Mouse (Mus musculus) ovary, postnatal 14 days (tissue): ENCODE results near the gene Kif13a.

Experiments used
- DNase-seq: peaks from one replicate; pipeline ENCODE4 v3.0.0; 2022; ENCODE audit warnings: low spot score

The Kif13a gene

DNA sequence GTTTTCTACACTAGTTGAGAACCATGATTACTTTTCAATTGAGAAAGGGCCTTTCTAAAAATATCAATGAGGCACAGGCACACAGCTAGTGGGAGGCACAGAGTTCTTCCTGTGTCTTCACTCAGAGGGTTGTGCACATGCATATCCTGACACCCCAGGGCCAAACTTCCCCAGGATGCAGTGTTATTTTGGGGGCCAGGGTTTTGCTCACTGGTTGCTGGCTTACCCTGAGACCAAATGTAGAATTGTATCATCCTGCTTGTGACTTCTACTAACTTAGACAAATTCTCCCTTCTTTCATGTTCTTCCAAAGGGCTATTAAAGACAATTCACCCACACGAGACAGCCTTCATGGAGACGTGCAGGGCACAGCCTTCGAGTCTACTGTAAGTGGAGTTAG lies 45.7 kb downstream of the Kif13a start:
- no peak for DNase-seq

DNA sequence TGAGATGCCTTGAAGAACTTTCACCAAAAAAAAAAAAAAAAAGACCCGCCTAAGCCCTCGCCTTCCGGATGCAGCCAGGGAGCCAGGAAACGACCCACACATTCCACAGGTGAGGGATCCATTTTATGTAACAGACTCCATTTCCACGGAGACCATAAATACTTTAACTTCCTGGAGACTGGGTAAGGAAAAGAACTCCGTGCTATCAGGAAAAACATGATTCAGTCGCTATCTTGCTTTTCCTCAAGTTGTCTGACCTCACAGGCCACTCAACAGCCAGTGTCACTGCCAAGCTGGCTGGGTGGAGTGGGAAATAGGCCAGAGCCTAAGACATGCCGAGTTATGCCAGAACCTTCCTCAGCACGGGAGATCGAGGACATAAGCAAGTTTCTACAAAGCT lies 46.3 kb downstream of the Kif13a start:
- DNase-seq: peak; percentile 7

DNA sequence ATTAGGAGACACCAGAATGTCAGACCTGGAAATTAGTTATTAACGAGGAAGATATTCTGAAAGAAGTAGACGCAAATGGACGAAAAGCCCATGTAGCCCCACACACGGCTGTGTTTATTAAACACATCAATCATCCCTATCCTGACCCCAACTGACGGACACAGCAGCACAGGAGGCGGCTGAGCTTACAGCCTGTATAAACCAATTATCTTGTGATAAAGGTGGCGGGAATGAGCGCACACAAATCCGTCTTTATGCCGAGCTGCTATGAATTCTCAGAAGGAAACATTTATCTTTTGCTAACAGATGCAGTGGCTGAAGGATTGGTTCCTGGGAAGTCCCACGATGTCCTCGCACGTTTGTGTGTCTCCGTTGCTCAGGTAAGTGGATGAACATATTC lies 48.9 kb downstream of the Kif13a start:
- no peak for DNase-seq

DNA sequence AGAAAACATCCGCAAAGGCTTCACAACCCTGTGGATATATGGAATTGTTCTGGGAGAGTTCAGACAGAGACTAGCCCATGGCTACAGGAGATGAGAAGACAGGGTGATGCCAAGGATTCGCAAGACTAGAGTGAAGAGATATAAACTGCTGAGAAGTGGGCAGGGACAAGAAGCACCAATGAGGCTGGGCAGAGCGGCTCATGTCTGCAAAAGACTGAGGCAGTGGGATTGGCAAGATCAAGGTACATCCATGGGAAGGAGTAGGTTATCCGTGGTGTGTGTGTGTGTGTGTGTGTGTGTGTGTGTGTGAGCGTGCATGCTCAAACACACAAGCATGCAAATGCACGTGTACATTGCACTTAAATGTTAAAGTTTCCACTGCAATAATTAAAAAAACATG lies 49.4 kb downstream of the Kif13a start:
- DNase-seq: no peak

DNA sequence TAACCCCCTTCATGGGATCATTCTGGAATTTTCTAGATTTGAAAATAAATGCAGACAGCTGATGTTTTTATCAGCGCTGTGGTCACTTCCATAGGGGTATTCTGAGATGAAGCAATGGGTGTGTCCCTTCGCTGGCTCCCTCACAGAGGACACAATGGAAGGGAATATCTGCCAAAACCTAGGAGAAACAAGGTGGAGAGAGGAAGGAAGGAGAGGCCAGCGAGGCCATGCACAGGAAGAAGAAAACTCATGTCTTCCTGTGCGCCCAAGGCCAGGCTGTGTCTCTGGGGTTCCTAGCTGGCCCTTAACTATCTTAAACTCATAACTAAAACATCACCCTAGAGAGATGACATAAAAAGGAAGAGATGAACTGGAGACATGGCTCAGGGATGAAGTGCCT lies 52.6 kb downstream of the Kif13a start:
- no peak for DNase-seq

DNA sequence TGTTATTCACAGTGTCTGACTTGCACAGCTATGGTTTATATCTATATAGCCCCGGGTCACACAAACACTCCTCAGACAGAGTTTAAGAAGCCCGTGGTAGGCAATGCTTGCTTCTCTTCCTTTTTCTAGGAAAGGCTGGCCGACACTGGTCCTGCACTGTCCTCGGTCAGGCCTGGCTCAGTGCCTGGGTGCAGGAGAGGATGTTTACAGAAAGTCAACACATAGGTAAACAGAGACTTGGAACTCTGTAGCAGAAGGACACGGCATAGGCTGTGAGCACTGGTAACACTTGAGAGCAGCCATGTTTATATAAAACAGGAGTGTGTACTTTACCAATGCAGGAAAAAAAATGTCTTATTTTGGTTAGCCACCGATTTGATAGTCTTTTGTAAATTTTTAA lies 54.3 kb downstream of the Kif13a start:
- no peak for DNase-seq

DNA sequence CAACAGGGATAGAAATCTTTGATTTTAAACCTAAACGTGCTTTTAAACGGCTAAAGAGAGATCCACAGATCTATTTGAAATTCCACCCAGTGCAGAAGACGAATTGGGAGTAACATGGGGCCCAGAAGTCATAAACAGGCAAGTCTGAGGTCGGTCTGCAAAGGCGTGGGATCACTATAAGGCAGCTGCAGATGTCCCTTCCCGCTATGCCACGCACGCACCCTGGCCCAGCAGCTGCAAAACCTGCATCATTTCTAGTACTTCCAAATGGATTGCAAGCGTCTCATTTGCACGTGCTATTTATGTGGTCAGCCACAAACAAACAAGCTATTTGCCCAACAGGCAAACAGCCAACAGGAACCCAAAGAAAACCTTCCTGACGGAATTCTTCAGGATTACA lies 56.9 kb downstream of the Kif13a start:
- no peak for DNase-seq

DNA sequence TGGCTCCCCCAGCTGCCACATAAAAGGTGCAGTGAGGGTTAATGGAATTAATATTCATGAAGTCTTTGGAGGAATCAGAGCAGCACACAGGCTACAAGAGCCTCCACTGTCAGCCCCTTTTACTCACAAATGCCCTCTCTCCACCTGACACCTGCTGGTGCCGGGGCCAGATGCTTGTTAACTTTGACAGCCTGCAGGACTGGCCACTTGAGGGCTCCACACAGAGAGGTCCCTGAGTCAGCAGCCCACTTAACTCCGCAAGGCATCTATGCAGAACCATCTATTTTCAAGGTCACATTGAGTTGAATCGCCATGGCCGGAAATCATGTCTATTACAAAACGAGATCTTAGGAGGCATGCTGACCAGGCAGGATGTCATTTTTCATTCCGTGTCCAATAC lies 57.5 kb downstream of the Kif13a start:
- DNase-seq: no peak

DNA sequence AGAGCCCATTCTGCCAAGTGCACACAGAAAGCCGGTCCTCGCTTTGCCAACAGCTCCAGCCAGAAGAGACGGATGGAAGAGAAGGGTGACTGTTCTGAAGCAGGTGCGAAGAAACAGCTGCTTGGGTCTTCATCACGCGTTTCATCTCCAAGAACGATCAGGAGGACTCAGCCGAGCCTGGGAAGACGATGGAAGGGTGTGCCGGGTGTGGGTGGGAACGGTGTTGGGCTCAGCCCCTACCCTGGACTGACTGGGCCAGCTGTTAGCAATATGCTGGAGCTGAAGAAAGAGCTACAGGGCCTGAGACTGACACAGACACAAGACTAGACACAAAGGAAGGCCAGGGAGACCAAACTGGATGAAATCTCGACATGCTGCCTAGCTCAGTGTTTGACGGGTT lies 60.2 kb downstream of the Kif13a start:
- DNase-seq: no peak

DNA sequence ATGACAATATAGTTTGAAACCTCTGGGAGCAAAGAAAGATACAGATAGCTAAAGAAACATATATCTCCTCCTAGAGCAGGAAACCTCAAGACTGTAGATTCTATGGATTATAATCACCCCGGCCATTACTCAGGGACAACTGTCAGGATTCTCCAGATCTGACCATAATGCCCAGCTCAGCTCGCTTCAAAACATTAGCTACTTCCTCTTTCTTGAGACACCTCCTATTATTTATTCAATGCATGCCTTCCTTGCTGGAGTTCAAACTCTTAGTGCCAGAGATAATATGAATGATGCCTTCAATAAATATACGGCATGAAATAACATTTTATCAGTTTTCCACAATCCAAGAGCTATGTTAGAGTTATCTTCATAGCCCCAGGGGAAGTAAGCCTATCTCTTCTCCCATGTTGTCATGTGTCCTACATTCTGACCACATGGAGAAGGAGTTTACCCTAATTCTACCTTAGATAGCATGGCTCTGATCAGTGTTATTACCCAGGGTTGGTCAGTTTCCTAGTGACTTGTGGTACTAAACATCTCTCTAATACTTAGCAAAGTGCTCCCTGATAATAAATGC lies 66.4 kb downstream of the Kif13a start:
- DNase-seq: no peak

DNA sequence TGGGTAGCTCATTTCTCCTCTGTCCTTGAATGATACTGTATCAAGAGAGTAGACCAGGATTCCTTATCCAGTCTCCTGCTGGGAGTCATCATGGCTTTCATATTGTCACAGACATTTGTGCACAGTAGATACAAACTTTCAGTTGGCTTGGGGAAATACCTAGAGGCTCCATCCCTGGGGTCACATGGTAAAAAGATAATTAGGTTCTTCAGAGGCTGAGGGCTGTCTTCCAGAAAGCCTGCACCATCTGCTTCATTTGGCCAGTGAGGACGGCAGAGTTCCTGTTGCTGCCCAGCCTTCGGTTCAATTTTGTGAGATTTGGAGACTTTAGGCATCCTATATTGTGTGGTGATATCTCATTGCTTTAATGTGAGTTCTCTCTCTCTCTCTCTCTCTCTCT lies 69.8 kb downstream of the Kif13a start:
- DNase-seq: no peak

DNA sequence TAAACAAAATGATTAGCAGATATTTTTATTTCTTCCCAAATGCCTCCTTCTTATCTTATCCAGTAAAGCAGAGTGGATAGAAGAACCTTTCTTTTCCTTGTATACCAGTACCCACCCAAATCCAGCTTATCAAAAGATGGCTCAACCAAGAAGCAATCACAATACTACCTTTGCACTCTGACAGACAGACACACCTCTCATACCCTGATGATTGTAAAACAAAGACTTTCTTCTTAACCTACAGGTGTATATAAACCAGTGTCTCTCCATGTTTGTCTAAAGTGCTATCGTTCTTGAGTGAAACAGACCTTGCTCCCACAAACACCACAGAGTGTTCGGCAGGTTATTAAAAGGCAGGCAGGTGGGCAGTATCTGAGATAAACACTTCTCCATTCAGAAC lies 70.5 kb downstream of the Kif13a start:
- DNase-seq: no peak

DNA sequence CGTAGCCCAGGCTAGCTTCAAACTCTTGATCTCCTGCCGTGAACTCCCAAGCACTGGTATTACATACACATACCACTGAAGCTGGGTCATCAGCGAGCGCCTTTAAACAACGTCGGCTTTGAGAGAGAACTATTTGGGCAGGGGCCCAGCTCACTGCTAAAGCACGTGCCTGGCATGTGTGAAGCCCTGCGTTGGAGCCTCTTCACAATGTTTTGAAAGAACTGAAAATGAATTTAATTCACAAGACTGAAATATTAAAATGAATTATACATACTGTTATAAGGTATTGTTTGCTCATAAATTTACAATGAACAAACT lies 70.9 kb downstream of the Kif13a start:
- no peak for DNase-seq

DNA sequence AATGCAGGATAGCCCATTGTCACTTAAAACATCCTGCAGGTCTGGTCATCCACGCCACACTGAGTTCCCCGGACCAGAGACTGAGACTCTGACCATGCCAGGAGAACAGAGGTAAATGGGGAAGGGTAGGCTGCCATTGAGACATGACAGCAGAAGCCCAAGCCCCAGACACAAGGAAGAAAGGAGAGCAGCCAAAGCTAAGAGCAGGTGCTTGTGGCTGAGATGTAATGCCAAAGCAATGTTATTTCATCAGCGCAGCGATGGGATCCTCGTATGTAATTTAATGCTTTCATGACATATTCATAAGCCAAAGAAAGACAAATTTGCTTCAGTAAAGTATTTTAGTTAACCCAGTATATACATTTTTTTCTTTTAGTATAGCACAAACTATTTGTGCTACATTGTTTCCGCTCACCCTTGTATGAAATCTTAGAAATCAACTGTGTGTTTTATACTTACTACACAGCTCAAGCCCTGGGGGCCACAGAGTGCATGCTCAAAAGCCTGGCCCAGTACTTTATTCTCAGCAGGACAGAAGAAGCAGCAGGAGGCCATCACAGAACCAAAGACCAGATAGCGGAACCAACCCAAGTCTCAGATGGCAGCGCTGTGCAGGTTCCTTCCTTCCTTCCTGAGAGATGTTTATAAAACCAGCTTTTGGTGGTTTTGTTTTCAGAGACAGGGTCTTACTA lies 71.4 kb downstream of the Kif13a start:
- DNase-seq: no peak

DNA sequence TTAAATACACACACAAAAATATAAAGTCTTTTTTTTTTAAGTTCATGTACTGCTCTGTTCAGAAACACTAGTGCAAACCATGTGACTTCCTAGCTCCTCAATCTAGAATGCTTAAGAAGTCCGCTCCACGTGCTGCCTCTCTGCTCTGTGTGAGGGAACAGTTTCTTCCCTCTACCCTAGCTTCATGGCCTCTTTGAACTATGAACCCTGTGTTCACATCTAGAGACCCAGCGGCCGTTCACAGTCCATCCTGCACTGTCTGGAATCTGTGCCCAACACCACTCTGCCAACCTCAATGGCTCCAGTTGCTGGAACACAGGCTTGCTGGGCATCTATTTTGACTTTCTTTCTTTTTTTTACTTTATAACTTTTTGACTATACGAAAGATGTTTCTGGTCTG lies 75.2 kb downstream of the Kif13a start:
- DNase-seq: no peak

DNA sequence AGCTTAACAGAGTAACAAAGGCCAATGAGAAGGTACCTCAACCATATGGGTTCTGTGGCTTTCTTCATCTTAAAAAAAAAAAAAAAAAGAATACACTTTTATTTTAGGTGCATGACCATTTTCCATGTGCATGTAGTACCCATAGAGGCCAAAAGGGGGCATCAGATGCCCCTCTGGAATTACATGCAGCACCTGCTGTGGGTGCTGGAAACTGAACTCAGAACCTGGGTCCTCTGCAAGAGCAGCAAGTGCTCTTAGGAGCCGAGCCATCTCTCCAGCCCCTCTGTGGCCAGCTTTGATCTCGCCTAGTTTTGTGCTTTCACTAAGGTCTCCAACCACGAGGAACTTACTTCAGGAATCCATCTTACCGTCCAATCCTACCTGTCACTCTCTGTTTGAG lies 77.2 kb downstream of the Kif13a start:
- DNase-seq: no peak

DNA sequence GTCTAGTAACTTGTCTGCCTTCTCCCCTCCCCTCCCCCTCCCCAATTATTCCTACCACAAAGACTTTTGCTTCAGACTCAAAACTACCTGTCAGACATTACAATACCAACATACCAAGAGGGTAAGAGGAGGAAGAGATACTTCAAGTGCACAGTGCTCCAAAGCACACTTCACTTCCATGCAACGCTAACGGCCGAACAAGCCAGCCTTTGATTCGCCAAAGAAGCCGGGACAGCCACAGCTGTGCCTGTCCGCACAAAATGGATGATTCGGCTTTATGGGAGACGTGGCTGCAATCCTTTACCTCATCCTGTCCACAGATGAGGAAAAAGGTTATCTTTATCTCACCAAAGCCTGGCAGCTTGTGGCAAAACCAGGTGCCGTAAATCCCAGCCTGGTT lies 84.2 kb downstream of the Kif13a start:
- no peak for DNase-seq

DNA sequence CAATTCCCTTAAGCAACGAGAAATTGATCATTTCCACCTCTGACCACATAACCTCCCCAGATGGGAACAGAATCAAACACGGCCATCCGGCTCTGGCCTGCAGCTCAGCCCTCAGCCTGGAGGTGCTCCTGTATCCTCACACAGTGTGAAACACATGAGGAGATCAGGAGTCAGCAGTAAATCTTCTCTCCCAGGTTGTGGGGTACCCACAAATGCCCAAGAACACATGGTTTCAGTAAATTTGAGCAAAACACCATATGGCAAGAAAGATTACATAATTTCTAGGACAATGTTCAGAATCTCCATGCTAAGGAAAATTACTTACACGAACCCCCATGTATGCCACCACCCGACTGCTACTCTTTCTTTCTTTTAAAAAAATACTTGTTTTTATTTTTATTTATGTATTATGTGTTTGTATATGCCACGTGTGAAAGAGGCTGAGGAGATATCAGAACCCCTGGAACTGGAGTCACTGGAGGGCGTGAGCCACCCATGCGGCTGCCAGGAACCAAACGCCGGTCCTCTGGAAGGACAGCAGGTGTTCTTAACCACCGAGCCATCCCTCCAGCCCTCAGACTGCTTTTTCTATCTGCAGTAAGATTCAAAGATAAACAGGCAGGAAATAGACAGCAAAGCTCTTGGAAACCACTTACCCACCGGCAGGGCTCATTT lies 85.0 kb downstream of the Kif13a start:
- no peak for DNase-seq

DNA sequence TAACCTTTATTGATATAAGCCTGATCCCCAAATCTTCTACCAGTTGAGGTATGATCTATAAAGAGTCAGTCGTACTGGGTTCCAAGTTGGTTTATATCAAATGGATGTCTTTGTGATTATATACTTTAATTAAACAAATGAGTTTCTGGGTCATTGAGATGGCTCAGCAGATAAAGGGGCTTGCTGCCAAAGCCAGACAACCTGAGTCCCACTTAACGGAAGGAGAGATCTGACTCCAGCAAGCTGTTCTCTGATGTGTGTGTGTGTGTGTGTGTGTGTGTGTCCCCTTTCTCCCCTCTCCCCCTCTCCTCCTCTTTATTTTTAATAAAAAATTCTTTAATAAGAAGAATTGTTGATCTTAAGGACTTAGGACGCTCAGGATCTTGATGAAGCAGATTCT lies 86.0 kb downstream of the Kif13a start:
- DNase-seq: no peak

DNA sequence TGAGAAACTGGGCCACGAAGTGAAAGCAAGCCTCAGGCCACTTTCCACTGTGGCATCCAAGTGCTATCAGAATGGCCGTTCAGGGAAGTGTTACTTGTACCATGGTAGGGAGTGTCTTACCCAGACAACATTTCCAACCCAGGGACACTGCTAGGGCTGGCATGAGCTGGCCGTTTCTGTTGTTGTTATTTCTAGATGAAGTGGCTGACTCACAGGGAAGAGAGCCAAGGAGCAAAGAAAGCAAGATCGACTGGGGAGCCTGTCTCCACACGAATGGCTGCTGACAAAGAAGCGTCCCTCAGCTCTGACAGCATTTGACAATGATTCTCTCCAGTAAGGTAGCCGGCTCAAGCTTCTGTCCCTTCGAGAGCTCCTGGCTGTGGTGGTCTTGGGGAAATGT lies 87.5 kb downstream of the Kif13a start:
- DNase-seq: no peak

DNA sequence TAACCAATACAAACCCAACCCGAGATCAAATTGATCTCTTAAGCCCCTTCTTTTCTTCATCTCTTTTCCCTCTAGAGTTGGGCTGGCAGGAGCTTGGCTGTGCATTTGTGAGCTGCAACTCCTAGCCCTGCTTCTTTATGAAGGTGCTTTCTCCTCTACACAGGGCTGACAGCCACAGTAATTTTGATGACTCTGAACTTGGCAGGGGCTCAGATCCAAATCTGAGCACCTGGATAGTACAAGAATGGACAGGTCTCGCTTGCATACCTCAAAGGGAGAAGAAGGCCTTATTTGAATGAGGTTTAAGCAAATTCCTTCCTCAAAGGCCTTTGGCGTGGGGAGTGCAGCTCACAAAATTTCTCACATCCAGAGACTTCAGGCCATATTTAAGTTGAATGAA lies 88.0 kb downstream of the Kif13a start:
- DNase-seq: no peak

DNA sequence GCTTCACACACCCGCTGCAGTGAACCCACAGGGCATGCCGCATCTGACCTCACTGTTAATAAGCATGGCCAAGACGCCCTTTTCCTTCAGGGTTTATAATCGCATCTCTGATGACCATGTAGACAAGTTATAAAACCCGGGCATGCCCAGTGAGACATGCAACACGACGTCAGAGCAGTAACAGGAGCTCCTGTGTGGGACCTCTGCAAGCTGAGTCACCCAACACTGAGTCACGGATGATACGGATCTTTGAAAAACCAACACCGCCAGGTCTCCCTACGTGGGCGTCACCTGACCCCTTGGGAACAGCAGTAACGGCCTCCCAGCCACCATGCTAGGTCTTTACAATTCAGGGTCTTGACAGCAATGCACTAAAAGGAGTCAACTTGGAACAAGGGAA lies 89.0 kb downstream of the Kif13a start:
- DNase-seq: no peak

DNA sequence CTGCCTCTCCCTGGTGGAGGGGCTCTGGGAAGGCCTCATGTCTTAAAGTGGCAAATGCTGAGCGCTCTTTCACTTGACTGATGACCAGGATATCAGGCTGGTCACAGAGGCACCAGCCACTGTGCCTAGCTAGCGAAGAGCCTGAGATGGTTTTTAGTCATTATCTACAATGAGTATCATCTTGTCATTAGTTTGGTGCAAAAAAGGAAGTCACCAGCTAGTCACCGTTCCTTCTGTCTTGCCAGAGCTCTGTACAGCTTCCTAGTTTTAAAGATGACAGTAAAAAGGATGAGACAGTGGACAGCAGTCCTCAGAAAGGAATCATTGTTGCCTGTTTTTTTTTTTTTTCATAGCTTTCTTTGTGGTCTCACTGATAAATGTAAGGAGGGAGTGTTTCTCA lies 90.4 kb downstream of the Kif13a start:
- DNase-seq: no peak

DNA sequence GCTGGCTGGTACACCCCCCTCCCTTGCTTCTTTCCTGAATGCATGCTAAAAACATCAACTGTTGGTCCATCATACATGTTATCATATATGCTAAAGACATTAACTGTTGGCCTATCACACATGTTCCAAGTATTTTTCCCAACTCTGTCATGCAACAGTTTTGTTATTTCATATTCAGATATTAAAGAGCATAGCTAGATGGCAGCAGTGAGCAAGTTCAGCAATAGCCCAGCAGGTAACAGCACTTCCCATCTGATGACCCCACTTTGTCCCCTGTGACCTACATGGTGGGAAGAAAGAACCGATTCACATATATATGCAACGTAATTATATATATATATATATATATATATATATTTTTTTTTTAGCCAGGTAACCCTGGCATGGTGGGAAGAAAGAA lies 91.1 kb downstream of the Kif13a start:
- peak; percentile 33 for DNase-seq
